Mouse (Mus musculus): ENCODE results near the gene Taar8b.
"Not testable (repeated sequence)": the region's sequence is repeated elsewhere in the genome, so short reads cannot be mapped to it uniquely, and the experiment has no call there.

The Taar8b gene

DNA sequence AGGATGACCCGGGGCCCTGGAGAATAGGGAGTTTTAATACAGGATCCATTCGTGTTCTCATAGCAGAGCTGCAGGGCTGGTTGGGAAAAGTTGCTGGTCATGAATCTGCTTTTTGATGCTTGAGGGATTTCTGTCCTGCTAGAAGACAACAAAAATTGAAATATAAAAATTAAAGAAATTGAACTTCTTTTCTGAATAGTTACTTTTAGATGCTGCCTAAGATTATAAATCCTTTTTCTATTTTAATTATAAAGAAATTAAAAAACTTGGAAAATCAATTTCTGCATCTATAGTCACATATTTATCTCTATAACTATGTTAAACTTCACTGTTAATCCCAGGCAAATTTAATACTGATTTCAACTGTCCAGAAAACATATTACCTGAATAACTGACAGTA, at the start of gene Taar8b:
TSS of gene Taar8b (minus strand) at position 101 of the 400 bp plus-strand sequence.
- in situ Hi-C loops (cut with MboI, MseI) = no loop called here

DNA sequence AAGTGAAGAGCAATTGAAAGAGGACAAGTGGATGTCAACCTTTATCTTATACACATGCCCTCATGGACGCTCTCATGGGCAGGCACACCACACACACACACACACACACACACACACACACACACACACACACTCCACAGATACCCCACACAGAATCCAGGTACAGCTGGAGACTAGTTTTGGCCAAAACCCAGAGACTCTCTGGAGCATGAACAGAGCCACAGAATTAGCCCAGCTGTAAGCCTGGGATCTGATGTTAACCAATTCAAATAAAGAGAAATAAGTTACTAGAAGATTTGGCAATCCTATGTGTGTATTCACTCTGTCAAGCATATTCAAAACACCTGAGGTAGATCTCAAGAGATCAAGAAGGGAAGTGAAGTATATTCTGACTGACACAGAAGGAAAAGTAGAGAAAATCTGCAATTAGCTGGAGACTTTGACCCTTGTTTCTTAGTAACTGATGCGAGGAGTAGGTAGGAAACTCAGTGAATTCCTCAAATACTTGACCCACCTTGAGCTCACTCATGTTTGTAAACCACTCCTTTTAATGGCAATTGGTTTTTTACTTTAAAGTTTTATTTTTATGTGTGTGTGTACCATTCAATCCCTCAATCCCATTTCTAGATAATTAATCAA, 46.6 kb upstream of the Taar8b start:
- in situ Hi-C loops (cut with MboI, MseI) = loop anchor here in 1 of 2 experiments (5.0 kb wide), 1 partner anchor 321 kb away; no protein-coding TSS in a partner anchor

DNA sequence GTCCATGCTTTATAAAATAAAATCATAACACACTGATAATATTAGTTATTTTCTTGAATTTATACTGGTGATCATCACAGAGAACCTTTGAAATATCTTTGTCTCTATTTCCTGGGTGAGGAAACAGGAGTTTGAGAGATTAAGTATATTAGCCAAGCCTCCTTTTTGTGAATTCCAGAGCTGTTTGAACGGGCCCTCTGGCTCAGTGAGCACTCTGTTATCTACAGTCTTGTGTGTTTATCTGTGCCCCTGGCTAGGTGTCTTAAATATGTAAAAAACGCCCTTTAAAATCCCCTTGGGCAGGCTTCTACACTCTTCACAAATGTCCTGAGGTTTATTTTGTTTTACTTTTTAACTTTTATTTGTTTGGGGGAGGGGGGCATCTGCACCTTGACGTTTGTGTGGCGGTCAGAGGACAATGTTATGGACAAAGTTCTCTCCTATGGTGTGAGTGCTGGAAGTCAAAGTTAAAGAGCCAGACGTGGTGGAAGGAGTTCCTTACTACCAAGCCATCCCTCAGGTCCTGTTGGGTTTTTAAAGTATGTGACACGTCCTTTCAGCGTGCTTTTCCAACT, 42.1 kb upstream of the Taar8b start:
- in situ Hi-C loops (cut with MboI, MseI) = no loop called here

DNA sequence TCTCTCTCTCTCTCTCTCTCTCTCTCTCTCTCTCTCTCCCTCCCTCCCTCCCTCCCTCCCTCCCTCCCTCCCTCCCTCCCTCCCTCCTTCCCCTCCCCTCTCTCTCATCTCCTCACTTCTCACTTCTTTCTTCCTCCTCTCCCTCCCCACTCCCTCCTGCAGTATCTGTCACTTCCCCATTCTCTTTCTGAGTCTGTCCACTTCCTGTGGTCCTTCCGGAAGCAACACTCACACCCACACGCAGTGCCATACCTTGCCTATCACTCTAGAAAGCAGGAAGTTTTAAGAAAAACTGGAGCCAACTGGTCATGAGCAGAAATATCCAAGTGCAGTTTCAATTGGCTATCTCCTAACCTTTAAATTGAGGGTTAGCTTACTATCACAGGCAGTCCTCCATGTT, 41.0 kb upstream of the Taar8b start:
- in situ Hi-C loops (cut with MboI, MseI) = no loop called here

DNA sequence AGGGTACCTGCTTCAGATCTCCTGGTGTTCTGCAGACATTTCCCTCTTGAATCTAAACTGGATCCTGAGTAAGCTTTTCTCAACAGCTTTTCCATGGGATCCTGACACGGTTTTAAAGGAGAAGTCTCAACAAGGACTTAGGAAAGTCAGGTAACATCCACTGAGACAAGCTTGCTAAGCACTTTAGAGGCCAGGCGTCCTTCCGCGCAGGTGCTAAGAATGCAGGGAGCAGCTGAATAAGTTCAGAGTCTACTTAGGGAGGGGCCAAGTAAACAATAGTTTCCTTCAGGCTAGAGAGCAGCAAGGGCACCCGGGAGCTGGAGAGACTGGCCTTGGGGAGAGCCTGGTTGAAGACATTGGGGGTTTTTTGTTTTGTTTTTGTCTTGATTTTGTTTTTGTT, 40.2 kb upstream of the Taar8b start:
- in situ Hi-C loops (cut with MboI, MseI) = no loop called here

DNA sequence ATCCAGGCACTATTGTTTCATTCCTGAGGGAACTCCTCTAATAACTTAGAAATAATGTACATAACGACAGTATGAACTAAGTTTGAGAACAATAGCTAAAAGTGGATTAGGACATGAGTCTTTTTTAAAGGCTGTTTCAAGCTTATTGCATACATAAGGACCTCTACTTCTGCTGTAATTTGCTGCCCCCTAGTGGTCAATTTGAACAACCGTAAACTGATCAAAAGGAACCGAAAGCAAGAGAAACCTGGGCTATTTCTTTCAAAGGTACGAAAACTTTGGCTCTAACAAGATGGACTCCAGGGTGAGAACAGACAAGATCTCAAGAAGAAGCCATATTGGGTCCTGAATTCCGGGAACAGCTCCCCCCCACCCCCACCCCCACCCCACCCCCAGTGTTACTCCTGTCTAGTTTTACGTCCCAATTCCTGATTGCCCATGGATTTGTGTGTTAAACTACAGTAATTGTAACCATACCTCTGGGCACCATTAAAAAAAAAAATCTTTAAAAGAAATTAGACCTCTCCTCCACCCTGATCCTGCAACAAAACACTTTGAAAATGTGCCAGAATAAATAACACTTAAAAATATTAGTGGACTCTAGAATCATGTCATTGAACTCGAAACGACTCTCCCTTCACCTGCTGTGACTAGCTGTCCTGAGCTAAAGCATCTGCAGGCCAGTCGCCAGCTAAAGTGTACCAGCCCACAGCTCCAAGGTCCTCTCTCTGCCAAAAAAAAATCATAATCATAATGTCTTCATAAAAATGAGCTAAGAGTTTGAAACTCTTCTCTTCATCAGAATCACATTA, 39.6 kb upstream of the Taar8b start:
- in situ Hi-C loops (cut with MboI, MseI) = no loop called here

DNA sequence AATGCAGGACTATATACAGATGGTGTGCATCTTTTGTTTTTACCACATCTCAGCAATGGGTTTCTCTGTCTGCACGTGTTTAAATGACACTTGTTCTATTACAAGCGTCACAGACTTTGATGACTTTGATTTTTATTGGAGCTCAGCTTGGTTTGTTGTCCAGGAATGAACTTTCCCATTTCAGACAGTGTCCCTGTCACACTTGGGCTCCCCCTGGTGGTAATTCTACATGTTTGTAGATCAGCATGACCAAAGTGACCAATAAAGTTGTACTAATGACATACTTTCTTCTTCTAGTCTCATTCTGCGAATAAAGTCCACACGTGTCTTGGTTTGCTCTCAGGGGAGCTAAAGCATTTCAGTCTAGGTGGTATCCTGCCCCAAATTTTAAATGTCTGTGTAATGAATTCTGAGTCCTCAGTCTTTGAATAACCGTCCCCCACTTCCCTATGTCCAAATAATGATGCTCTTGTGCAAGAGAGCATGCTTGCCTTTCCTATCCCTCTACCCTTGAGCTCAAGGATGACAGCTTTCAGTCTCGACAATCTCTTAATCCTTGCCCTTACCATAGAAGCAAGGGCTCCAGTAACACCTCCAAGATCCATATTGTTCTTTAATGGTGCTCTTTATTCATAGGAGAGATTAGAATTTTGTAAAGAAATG, 19.2 kb upstream of the Taar8b start:
- in situ Hi-C loops (cut with MboI, MseI) = loop anchor here in 1 of 2 experiments (10.0 kb wide), 1 partner anchor 126 kb away; the partner anchor contains the start of gene Taar6

DNA sequence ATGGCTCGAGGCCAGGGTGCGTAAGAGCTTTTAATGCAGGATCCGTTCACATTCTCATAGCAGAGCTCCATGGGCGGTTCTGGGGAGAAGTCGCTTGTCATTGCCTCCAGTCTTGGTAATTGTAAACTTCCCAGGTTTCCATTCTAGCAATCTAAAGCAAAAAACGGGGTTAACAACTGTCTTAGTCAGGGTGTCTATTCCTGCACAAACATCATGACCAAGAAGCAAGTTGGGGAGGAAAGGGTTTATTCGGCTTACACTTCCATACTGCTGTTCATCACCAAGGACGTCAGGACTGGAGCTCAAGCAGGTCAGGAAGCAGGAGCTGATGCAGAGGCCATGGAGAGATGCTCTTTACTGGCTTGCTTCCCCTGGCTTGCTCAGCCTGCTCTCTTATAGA, 17.3 kb upstream of the Taar8b start, which contains the start of gene Taar9:
TSS of gene Taar9 (minus strand) at position 101 of the 400 bp plus-strand sequence.
- in situ Hi-C loops (cut with MboI, MseI) = loop anchor here in 1 of 2 experiments (10.0 kb wide), 1 partner anchor 1405 kb away; no protein-coding TSS in a partner anchor

DNA sequence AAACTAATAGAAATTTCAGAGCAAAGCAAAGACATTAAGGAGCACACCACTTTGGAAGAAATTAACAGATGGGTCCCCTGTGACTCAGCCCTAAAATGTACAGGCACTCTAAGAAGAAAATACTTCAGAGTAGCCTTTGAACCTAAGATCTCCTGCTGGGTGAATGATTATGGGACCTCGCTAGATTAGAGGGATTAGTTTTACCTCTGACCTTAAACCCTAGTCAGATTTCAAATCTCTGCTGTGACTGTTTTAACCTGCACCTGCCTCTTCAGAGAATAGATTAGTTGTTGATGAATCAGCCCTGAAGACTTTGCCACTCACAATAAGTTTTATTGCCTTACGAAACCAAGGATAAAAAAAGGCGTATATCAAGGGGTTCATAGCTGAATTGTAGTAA, 16.1 kb upstream of the Taar8b start:
- in situ Hi-C loops (cut with MboI, MseI) = loop anchor here in 1 of 2 experiments (10.0 kb wide), 1 partner anchor 1403 kb away; no protein-coding TSS in a partner anchor

DNA sequence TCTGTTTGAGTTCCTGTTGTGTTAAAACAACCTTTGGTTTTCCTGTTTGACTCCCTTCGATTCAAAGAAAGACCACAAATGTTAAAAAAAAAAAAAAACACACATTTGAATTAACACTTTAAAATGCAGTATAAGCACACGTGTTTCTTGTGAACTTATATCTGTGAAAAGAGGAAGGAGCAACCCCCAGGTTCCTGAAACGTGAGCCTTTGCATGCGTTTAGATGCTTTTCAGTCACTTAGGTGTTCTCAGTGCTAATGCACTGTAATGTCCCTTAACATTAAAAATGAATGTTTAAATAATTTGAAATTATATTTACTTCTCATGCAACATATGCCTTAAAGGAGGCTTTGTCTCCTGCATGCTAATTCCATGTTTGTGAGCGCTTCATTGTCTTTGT, 15.7 kb upstream of the Taar8b start:
- in situ Hi-C loops (cut with MboI, MseI) = loop anchor here in 1 of 2 experiments (10.0 kb wide), 1 partner anchor 1403 kb away; no protein-coding TSS in a partner anchor

DNA sequence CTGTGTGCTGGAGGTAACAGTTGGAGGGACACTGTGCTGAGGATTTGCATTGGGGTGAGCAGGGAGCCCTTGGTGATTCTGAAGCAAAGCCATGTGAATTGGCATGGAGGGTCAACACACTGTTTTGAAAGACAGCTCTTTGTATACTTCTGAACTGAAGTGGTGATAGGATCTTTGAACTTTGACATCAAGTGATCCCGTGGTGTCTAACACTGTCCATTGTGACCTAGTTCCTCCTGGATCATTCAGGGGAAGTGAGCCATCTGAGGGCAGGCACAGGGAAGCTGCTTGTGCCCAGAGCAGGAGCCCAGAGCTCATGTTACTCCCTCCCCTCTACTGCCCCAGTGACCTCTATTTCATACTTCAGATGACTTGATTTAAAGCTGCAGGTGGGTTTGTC, 11.2 kb upstream of the Taar8b start:
- in situ Hi-C loops (cut with MboI, MseI) = loop anchor here in 1 of 2 experiments (10.0 kb wide), 1 partner anchor 1398 kb away; no protein-coding TSS in a partner anchor

DNA sequence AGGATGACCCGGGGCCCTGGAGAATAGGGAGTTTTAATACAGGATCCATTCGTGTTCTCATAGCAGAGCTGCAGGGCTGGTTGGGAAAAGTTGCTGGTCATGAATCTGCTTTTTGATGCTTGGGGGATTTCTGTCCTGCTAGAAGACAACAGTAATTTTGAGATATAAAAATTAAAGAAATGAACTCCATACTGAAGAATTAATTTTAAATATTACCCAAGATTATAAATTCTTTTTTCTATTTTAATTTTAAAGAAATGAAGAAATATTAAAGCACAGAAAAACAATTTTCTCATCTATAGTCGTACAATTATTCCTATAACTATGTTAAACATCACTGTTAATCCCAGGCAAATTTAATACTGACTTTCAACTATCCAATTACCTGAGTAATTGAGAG, 9.7 kb upstream of the Taar8b start, which contains the start of gene Taar8c:
TSS of gene Taar8c (minus strand) at position 101 of the 400 bp plus-strand sequence.
- in situ Hi-C loops (cut with MboI, MseI) = loop anchor here in 1 of 2 experiments (10.0 kb wide), 1 partner anchor 1397 kb away; no protein-coding TSS in a partner anchor

DNA sequence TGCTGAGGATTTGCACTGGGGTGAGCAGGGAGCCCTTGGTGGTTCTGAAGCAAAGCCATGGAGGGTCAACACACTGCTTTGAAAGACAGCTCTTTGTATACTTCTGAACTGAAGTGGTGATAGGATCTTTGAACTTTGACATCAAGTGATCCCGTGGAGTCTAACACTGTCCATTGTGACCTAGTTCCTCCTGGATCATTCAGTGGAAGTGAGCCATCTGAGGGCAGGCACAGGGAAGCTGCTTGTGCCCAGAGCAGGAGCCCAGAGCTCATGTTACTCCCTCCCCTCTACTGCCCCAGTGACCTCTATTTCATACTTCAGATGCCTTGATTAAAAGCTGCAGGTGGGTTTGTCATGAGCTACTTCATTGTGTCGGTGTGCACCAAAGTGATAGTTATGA, 4.9 kb upstream of the Taar8b start:
- in situ Hi-C loops (cut with MboI, MseI) = not testable (repeated sequence)

DNA sequence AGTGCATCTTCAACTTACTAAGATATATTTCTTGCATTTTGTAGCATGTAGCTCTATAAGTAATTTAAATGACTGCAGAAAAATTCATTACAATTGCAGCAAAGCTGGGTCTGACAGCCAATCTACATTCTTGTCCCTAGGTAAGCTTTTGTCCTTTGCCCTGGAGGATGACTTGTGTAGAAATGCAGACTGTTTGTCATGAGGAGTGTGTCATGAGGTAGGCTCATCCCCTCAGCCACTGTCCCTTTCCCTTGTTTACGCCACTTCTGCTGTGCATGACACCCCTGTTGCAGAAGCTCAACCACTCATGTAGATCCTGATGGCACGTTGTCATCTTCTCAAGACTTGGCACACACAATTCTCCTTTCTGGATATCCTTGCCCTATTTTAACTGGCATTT, 4.9 kb downstream of the Taar8b start:
- in situ Hi-C loops (cut with MboI, MseI) = loop anchor here in 1 of 2 experiments (5.0 kb wide), 1 partner anchor 80 kb away; no protein-coding TSS in a partner anchor

DNA sequence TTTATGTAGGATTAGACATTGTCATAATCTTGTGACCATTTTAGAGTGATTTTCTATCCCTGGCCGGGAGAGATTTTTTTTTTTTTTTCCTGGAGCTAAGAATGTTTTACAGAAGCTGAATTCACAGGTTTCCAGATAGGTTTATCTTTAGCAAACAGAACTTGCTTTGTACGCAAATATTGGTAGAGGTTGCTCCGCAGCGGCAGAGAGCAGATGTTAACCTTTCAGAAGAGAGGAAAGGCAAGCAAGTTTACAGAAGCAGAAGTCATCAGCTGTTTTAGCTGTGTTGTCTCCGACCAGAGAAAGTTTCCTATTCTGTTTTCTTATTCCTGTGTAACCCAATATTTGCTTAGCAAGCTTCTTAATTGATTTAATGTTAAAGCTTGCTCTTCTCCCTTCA, 5.5 kb downstream of the Taar8b start:
- in situ Hi-C loops (cut with MboI, MseI) = loop anchor here in 1 of 2 experiments (5.0 kb wide), 1 partner anchor 79 kb away; no protein-coding TSS in a partner anchor

DNA sequence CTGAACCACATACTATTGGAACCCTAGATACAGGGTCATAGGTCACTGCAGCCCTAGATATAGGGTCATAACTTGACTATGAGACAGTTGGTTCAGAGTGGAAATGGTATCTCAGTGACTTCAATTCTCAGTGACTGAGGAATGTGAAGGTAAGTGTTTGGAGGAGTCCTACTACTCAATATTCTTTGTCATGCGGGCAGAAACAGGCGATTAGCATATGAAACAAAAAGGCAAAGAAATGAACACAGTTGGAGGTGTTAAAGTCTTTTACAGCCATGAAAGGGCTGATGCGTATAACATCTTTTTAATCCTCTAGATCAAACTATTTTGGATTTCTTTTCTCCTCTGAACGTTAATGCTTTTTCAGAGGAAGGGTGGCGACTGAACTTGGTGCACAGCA, 6.2 kb downstream of the Taar8b start:
- in situ Hi-C loops (cut with MboI, MseI) = loop anchor here in 1 of 2 experiments (5.0 kb wide), 1 partner anchor 79 kb away; no protein-coding TSS in a partner anchor

DNA sequence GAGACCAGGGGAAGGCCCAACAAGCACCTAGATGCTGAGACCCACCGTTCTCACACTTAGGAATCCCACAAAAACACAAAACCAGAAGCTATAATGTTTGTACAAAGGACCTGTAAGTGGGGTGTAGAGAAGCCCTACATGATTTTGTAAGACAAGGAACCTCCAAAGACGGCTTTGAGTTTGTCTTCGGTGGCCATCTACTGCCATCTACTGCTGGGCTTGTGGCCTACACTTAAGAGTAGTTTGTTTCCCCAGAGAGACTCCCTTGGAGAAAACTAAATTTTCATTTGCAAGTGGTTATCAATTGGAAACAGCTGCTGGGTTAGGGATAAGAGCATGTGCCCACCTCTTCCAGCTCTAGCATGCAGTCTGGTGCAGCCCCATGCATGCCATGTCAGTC, 11.9 kb downstream of the Taar8b start:
- in situ Hi-C loops (cut with MboI, MseI) = no loop called here

DNA sequence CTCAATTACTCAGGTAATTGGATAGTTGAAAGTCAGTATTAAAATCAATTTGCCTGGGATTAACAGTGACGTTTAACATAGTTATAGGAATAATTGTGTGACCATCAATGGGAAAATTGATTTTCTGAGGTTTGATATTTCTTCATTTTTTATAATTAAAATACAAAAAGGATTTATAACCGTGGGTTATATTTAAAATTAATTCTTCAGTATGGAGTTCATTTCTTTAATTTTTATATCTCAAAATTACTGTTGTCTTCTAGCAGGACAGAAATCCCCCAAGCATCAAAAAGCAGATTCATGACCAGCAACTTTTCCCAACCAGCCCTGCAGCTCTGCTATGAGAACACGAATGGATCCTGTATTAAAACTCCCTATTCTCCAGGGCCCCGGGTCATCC, 15.9 kb downstream of the Taar8b start, which contains the start of gene Taar8a:
TSS of gene Taar8a (plus strand) at position 301 of the 400 bp plus-strand sequence.
- in situ Hi-C loops (cut with MboI, MseI) = not testable (repeated sequence)

DNA sequence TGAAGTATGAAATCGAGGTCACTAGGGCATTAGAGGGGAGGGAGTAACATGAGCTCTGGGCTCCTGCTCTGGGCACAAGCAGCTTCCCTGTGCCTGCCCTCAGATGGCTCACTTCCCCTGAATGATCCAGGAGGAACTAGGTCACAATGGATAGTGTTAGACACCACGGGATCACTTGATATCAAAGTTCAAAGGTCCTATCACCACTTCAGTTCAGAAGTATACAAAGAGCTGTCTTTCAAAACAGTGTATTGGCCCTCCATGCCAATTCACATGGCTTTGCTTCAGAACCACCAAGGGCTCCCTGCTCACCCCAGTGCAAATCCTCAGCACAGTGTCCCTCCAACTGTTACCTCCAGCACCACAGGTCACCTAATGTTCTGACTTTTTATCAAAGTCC, 17.3 kb downstream of the Taar8b start:
- in situ Hi-C loops (cut with MboI, MseI) = not testable (repeated sequence)

DNA sequence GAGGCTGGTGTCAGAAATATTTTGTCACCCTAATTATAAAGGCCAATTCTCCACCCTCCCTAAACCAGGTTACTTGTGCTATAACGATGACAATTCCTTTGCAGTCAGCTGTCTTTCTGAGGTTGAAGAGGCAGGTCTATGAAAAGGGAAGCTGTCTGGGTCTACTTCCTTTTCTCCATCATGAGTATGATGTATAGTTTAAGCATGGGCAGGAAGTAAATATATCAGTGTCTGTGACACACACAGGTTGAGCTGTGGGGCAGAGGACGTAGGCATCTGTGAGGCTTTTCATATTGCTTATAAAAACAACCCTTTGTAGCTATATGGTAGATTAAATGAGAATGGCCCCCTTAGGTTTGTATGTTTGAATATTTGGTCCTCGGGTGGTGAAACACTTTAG, 33.1 kb downstream of the Taar8b start:
- in situ Hi-C loops (cut with MboI, MseI) = no loop called here

DNA sequence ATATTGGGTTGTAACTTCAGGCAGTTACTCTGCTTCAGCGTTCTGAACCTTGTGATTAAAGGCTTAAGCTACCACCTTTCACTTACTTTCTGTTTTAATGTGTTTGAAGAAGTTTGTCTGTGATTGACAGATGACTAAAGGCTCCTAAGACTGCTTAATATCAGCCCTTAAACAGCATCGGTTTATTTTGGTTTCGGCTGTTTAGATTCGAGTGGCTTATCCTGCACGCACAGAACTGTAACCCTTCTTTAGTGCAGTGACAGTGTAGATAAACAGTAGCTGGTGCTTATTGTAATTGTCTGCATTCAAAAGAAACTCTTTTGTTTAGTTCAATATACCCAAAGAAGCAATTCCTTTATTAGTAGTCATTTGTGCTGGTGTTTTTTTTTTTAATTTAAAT, 40.1 kb downstream of the Taar8b start:
- in situ Hi-C loops (cut with MboI, MseI) = no loop called here
